ENCODE assay signal across 12 mouse cellular contexts in the genomic region with DNA sequence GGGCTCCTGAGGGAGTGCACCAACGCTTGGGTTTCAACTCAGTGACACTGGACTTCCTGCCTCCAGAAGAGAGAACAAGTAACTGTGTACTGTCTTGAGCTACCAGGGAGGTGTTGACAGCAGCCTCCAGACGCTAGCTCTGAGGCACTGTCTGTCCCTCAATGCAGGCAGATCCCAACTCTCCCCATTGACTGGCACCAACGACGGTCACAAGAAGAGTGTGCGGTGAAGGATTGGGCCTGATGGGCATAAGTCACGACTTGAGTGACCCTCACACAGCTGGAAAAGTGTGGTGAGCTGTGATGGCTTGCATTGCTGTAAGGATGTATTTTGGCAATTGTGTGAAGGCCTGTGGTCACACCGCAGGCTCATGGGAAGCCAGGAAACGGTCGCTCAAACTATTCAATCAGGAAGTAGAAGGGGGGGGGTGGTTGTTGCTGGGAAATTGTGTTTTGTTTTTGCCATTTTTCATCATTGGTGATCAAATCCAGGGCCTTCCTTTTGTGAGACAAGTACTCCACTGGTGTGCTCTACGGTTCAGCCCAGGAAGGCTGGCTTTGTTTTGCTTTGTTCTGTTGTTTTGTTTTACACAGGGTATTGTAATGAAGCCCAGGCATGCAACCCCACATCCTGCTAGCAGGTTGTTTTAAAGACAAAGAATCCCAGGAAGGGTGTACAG. TPM values are rescaled to one million over a fixed set of nuclear protein-coding genes. Genes with fewer than 3 reads are reported as not detected.
DNase-seq lines count a peak whose midpoint lies in the region; ATAC-seq lines count a peak whose summit lies in the region.
"Had no signal": no experiment of that assay in that cellular context is flagged by ENCODE, and none has a peak within 500 bp of the region (broad histone marks: within the 10 kb centered on the region; RNA-seq: fewer than 3 reads in every experiment).

No protein-coding gene starts in this region.

- H3K4me1 ChIP-seq in lung, embryonic 15.5 days = peaks cover 18% of the 10 kb centered on the region; the same call in 1 of the 2 replicates
- no peaks in the 10 kb centered on the region for H3K4me1 ChIP-seq in midbrain, embryonic 16.5 days (ENCODE audit: control insufficient read depth, insufficient read depth, low read length)
- H3K4me1 ChIP-seq: forebrain, embryonic 12.5 days; stomach, embryonic 15.5 days had no signal

- peak overlapping the region; percentile 50 for H3K27ac ChIP-seq in lung, embryonic 15.5 days
- H3K27ac ChIP-seq in midbrain, embryonic 16.5 days (ENCODE audit: low read length) = no peak overlapping the region; the same call in 1 of the 2 replicates
- H3K27ac ChIP-seq: forebrain, embryonic 12.5 days; stomach, embryonic 15.5 days had no signal

- no peaks in the 10 kb centered on the region for H3K27me3 ChIP-seq in lung, embryonic 15.5 days
- H3K27me3 ChIP-seq in midbrain, embryonic 16.5 days (ENCODE audit: control insufficient read depth, insufficient read depth, low read depth, low read length) = no peaks in the 10 kb centered on the region
- H3K27me3 ChIP-seq: forebrain, embryonic 12.5 days; stomach, embryonic 15.5 days had no signal

- WGBS in lung, embryonic 15.5 days = 47% methylated on average over 10 of the region's 10 CpGs
- 68% methylated on average over 10 of the region's 10 CpGs for WGBS in midbrain, embryonic 16.5 days

- H3K36me3 ChIP-seq in lung, embryonic 15.5 days = no peaks in the 10 kb centered on the region
- H3K36me3 ChIP-seq in midbrain, embryonic 16.5 days (ENCODE audit: control insufficient read depth, insufficient read depth, low read length) = no peaks in the 10 kb centered on the region
- H3K36me3 ChIP-seq: forebrain, embryonic 12.5 days; stomach, embryonic 15.5 days had no signal

- peak; percentile 41 to 43 for DNase-seq in heart, adult 18-20 months
- no peak for DNase-seq in heart, postnatal 4 days
- DNase-seq in CD4-positive, CD25-positive, alpha-beta regulatory T cell, adult 2 months (ENCODE audit: low read depth, low spot score) = peak; percentile 28
- DNase-seq in heart, adult 9 months (ENCODE audit: low spot score in 2 of 2) = peak; percentile 30 to 54
- DNase-seq in ovary, postnatal 36 days (ENCODE audit: low spot score) = no peak
- DNase-seq in layer of hippocampus, adult 11-12 months (ENCODE audit: low spot score) = no peak

- H3K9me3 ChIP-seq in lung, embryonic 15.5 days = no peaks in the 10 kb centered on the region
- H3K9me3 ChIP-seq in midbrain, embryonic 16.5 days (replicated peaks; ENCODE audit: control insufficient read depth, low read length, poor library complexity, severe bottlenecking) = no peaks in the 10 kb centered on the region
- H3K9me3 ChIP-seq: forebrain, embryonic 12.5 days; stomach, embryonic 15.5 days had no signal

- no peak overlapping the region for H3K4me2 ChIP-seq in lung, embryonic 15.5 days
- no peak overlapping the region for H3K4me2 ChIP-seq in midbrain, embryonic 16.5 days (ENCODE audit: low read length)
- H3K4me2 ChIP-seq: forebrain, embryonic 12.5 days; stomach, embryonic 15.5 days had no signal

- no peak overlapping the region for H3K4me3 ChIP-seq in lung, embryonic 15.5 days
- H3K4me3 ChIP-seq in midbrain, embryonic 16.5 days (ENCODE audit: low read depth, low read length) = no peak overlapping the region
- H3K4me3 ChIP-seq: forebrain, embryonic 12.5 days; myocyte; stomach, embryonic 15.5 days had no signal

- no peak overlapping the region for H3K9ac ChIP-seq in lung, embryonic 15.5 days
- H3K9ac ChIP-seq in midbrain, embryonic 16.5 days (ENCODE audit: low read depth, low read length) = no peak overlapping the region
- H3K9ac ChIP-seq: forebrain, embryonic 12.5 days; stomach, embryonic 15.5 days had no signal

- ATAC-seq in lung, embryonic 15.5 days (ENCODE audit: borderline replicate concordance, extremely low read depth, low FRiP score, low TSS enrichment) = peak; percentile 44; the same call in 1 of the 2 replicates
- ATAC-seq in midbrain, embryonic 16.5 days = no peak

RNA-seq across cellular contexts. Expression of a gene that starts 4.5 kb away (rescaled TPM):
- total RNA-seq in heart, adult 18-20 months (2021) = 100 to 1,000 TPM in 1 of 2 experiments, not detected in 1; 127 TPM
- total RNA-seq in heart, postnatal 4 days (2021) = not detected
- 0.81 TPM in 1 of 2 replicates, not detected in the other for polyA plus RNA-seq in lung, embryonic 15.5 days (2015; fragmentation: Nextera tagmentation; extraction: Ambion mirVana)
- 0.70 TPM in 1 of 2 replicates, not detected in the other for polyA plus RNA-seq in midbrain, embryonic 16.5 days (2015; fragmentation: Nextera tagmentation; extraction: Ambion mirVana)
- total RNA-seq: layer of hippocampus, postnatal 14 days had no signal
- polyA plus RNA-seq: forebrain, embryonic 12.5 days; myocyte; stomach, embryonic 15.5 days had no signal

RNA-seq across cellular contexts. Expression of a gene that starts 49.9 kb away (rescaled TPM):
- 10 to 100 TPM; 11.0 TPM for total RNA-seq in heart, adult 18-20 months (2021)
- 10 to 100 TPM; 14.7 to 19.0 TPM for total RNA-seq in heart, postnatal 4 days (2021)
- polyA plus RNA-seq in lung, embryonic 15.5 days (2015; fragmentation: Nextera tagmentation; extraction: Ambion mirVana) = 9.0 and 9.3 TPM in 2 replicates
- polyA plus RNA-seq in midbrain, embryonic 16.5 days (2015; fragmentation: Nextera tagmentation; extraction: Ambion mirVana) = 1.6 TPM in 2 replicates

RNA-seq across cellular contexts. Expression of a gene that starts 53.6 kb away (rescaled TPM):
- total RNA-seq in heart, adult 18-20 months (2021) = 10 to 100 TPM; 21.0 to 21.5 TPM
- 10 to 100 TPM; 64.2 to 67.9 TPM for total RNA-seq in heart, postnatal 4 days (2021)
- polyA plus RNA-seq in lung, embryonic 15.5 days (2015; fragmentation: Nextera tagmentation; extraction: Ambion mirVana) = 61.9 and 62.6 TPM in 2 replicates
- 39.0 and 46.5 TPM in 2 replicates for polyA plus RNA-seq in midbrain, embryonic 16.5 days (2015; fragmentation: Nextera tagmentation; extraction: Ambion mirVana)

Comparison
In these comparisons a context has a peak if more than half of its experiments do, and no peak if none do; other contexts are left out.
1. DNase-seq: peak in heart, adult 18-20 months (2 of 2), CD4-positive, CD25-positive, alpha-beta regulatory T cell, adult 2 months (single experiment) and heart, adult 9 months (2 of 2); none in heart, postnatal 4 days (single experiment), ovary, postnatal 36 days (single experiment) and layer of hippocampus, adult 11-12 months (single experiment).